Mouse (Mus musculus) ovary, postnatal 14 days (tissue): ENCODE measurements around the gene Ntpcr.

Experiments used
- DNase-seq: peaks from one replicate; pipeline ENCODE4 v3.0.0; 2022; ENCODE audit warnings: low spot score

Gene Ntpcr

DNA sequence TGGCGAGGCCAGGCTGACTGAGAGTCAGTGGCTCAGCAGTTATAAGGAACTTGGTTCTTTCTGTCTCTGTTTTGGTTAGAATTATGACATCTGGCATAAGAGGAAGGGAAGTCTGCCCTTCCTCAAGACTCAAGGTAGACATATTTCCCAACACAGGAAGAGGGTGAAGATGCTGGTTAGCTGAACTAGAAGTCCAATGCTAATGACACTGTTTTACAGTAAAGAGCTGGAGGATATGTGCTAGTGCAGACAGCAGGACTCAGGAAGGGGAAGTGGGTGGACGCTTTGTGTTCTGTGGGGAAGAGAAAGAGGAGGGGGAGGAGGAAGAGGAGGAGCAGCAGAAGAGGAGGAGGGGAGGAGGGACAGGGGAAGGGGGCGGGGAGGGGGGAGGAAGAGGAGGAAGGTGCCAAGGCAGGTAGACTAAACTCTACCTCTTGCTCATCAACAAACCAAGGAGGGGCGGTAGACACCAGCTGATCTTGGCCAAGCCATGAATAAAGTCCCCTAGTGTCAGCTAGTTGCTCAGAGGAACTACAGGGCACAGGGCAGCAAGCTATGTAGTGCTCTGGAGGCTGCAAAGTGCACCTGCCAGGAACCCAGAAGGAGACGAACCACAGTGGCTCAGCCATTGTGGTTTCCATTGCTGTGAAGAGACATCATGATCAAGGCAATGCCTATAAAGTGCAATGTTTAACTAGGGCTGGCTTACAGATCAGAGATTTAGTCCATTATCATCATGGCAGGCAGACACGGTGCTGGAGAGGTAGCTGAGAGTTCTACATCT is 4.5 kb upstream of the Ntpcr start:
- DNase-seq: no peak

DNA sequence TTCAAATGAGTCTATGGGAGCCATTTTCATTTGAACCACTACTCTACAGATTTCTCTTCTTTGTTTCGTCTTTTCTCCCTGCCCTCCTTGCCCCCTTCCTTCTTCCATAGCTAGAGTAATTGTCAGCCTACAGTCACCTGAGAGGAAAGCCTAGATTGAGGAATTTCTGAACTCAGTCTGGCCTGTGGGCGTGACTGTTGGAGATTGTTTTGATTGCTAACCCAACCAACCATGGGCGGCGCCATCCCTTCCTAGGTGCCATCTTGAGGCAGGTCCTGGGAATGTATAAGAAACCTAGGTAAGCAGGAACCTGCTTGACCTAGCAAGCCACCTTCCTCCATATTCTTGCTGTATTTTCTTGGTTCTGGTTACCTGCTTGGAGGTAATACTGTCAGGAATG is 3.6 kb upstream of the Ntpcr start:
- no peak for DNase-seq

GRCm38 (mm10) chr8:125726986-125727385 is 2.8 kb upstream of the Ntpcr start:
- no peak for DNase-seq

- no peak for DNase-seq
Observed at GRCm38 (mm10) chr8:125727797-125728196, 2.0 kb upstream of the Ntpcr start.

GRCm38 (mm10) chr8:125733964-125734956 is 4.5 kb downstream of the Ntpcr start:
- peak; percentile 87 for DNase-seq

DNA sequence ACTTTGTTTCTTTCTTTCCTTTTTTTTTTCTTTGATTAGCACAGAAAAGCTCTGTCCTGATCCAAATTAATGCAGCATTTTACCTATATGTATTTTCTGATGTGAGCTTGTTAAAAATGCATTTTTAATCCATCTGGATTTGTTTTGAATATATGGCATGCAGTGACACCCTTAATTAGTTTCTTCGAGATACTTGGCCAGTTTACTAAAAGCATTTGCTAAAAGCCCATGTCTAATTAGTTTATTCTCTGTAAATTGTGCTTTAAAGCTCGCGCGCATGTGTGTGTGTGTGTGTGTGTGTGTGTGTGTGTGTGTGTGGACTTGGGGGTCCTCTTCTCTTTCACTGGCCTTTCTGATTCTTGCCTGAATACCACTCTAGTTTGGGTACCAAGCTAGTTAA is 9.2 kb downstream of the Ntpcr start:
- no peak for DNase-seq

GRCm38 (mm10) chr8:125740655-125741054 is 10.9 kb downstream of the Ntpcr start:
- DNase-seq: no peak

DNA sequence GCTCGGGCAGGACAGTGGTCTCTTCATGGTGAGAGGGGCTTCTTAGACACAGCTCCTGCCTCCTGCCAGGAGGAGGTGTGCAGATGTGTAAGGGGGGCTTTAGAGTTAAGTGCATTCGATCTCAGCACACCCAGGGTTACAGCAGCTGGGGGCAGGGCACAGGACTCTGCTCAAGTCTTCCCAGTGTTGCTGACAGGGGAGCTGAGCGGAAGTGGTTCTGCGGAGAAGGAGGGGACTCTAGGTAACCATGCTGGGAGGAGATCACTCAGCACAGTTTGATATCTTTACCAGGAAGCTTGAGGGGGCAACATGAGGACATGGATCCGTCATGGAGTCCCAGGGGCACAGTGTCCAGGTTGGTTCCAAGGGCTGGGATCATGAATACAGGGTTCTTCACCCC is 11.6 kb downstream of the Ntpcr start:
- no peak for DNase-seq

DNA sequence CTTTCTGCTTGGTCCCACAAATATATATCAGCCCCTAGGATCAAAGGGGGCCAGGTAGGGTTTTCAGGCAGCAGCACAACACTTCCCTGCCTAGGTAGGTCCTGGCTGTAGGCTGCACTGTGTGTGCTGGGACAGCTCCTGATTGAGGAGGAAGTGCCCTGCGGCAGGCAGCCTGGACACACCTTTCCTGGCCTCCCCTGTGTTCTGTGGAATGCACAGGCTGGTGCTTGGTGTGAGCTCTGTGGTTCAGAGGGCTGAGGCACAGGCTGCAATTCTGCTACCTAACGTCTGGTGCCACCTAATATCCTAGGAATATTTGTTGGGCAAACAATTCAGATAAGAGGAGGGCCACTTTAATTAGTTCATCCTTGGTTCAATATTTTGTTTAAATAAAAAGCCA is 12.1 kb downstream of the Ntpcr start:
- no peak for DNase-seq

GRCm38 (mm10) chr8:125742406-125742805 is 12.6 kb downstream of the Ntpcr start:
- DNase-seq: no peak

DNA sequence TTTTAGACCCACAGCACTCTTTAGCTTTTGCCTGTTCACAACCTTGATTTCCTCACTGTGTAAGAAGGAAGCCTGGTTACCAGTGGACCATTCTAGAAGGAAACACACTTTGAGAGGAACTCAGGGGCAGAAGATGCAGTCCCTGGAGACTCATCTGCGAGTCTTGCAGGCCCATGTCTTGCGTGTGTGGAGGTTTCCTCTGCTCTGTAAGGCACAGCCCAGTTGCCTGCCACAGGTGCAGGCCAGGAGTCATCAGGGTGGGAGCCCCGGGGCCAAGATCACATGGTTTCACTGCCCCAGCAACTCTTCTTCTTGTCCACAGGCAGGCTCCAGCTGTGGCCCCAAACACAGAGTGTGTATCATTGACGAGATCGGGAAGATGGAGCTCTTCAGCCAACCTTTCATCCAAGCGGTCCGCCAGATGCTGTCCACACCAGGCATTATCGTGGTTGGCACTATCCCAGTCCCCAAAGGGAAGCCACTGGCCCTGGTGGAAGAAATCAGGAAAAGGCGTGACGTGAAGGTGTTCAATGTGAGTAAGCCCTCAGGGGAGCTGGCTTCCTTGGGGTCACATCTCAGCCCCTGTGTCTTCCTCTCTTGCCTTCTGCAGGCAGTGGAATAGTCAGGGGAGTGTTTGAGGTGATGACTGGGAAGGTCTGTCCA is 15.3 kb downstream of the Ntpcr start:
- no peak for DNase-seq

DNA sequence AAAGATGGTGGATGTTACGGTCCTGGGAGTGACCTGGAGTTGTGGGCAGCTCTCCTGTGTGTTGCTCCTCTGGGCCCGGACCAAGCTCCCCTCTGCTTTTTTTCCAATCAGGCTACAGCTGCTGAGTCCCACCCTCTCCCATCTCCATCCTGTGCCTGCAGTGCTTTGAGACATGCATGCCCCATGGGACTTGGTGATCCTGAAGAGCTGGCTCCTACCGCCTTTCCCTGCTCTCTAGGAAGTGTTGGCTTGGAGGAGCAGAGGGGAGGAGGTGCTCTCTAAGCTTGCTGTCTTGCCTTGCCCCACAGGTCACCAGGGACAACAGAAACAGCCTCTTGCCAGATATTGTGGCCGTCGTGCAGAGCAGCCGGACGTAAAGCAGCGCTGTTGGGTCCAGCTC is 17.6 kb downstream of the Ntpcr start:
- no peak for DNase-seq

DNA sequence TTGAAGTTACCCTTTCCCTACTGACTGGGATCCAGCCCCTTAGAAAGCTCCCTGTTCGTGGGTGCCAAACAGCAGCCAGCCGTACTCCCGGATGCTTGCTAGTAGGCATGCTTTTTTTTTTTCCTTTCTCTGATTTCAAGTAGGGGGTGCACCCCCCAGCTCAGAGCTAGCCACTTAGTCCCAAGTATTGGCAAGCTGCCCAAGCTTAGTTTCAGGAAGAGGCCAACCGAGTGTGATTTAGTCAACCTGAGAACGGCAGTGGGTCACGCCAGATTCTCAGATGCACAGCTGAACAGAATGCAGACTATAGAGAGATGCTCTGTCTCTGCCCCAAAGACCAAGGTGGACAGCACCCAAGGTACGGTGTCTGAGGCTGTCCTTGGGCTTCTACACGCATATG is 21.1 kb downstream of the Ntpcr start:
- no peak for DNase-seq

GRCm38 (mm10) chr8:125755896-125756295 is 26.1 kb downstream of the Ntpcr start:
- no peak for DNase-seq

DNA sequence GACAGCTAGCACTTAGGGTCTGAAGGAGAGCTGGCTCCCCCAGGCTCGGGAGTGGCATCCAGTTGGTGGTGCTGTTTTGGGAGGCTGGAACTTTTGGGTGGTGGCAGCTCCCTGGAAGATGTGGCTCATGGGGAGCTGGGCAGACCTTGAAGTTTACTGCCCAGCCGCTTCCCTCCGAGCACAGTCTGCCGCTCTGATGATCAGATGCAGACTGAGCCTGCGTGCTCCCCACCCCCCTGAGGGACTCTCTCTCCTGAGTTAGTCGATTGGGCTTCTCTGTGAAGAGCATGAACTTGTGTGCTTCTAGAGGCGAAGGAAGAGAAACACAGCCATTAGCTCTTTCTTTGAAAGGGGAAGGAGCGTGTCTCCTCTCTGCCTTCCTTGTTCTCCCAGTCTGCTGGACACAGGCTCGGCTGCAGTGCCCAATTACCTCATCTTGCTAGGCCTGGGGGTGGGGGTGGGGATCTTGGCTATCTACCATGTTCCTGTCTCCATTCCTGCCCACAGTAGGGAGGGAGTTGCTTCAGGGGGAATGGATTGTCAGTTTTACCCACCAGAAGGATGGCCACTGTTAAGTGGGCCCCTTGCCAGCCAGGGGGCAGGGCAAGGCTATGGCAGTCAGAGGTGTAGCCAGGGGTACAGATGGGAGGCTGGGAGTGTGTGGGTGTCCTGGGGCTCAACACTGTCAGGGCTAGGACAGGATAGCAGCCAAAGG is 26.8 kb downstream of the Ntpcr start:
- DNase-seq: no peak

DNA sequence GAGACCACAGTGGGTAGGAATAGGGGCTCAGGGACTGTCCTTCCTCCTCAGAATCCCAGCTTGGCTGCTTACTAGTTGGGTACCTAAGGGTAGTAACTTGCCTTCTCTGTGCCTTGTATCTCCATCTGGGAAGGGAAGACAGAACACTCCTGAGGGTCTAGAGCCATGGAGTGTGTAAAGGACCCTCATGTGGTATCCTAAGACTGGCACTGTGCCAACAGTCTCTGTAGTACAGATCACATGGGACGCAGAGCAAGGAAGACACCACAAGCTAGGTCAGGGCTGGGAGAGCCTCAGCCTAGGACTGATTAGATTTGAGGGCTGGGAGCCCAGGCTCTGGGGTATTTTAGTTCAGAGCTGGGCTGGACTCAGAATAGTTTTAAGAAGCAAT is 27.3 kb downstream of the Ntpcr start:
- DNase-seq: no peak

- DNase-seq: no peak
Observed at GRCm38 (mm10) chr8:125759022-125759421, 29.3 kb downstream of the Ntpcr start.

- no peak for DNase-seq
Observed at GRCm38 (mm10) chr8:125763066-125763786, 33.5 kb downstream of the Ntpcr start.

DNA sequence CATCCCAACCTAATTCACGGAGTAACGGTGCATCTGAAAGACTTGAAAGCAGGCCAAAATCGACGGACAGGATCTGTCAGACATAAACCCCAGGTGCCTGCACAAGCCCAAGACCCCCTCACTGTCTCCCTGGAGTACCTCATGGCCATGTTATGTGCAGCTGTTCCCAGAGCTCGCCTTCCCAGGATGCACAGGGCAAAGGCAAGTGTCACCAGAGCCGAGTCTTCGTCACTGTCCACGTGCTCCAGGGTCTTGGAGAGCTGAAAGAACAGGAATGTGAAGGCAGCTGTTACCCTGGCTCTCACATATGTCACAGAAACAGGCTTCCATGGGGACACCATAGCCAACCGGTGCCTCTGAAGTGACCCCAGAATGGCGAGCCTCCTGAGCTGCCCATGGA is 38.3 kb downstream of the Ntpcr start:
- DNase-seq: no peak

DNA sequence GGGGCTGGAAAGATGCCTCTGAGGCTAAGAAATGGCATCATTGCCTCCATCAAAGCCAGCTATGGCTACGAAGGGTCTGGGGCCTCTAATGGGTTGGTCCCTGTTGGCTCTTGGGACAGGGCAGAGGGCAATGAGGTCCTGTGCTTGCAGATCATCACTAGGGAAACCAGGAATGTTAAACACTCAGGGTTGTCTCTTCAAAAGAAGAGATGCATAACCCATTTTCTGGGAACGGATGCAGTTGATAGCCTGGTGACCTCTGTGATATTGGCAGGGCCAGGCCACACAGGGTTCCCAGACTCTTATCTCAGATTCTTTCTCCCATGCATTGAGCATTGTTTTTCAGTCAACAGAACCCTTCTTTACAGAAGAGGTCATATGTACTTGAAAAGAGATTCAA is 42.5 kb downstream of the Ntpcr start:
- no peak for DNase-seq

DNA sequence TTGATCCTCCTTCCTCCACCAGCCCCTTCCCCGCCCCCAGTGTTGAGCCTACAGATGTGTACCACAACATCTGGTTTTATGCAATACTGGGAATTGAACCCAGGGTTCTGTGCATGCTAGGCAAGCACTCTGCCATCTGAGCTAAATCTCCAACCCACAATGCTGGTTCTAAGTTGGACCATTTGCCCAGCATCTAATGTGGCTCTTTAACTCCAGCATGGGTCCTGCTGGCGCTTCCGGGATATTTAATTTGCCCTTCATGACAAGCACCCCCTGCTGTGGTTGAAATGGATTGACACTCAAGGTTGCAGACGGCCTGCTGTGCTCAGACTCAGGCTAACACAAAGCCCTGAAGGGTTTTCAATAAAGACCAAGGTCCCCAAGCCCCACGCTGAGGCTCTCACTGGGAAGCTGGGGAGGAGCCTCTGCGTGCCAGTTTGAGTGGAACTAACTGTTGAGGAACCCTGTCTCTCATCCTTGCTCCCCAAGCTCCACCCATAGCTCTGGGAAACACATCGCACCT is 43.6 kb downstream of the Ntpcr start:
- no peak for DNase-seq
